Mouse (Mus musculus): ENCODE measurements at regions not wholly inside any gene's neighbourhood (a gene's known extent, or its start where the extent isn't known, plus 50 kb on each side); places are given as distances from the start of the nearest gene placed in this dataset.

GRCm38 (mm10) chr8:65208791-65209190, 79.4 kb upstream of the BC030870 start:
- peaks cover 0 to 2% of the 10 kb centered on the region in 2 experiments; a peak in 1 of 4 replicates for H3K4me1 ChIP-seq (ENCODE audit: control insufficient read depth in 2 of 2, insufficient read depth in 2 of 2, low read length in 2 of 2, poor library complexity in 1 of 2)
- H3K27ac ChIP-seq (ENCODE audit: insufficient read depth, low read depth, low read length, poor library complexity, severe bottlenecking) = peak overlapping the region; percentile 90
- no peak overlapping the region for H3K9ac ChIP-seq (ENCODE audit: insufficient read depth, low read depth, low read length, poor library complexity, severe bottlenecking)
- TF ChIP-seq CHD2 (IDR thresholded peaks at IDR 0.05; ENCODE audit: low read depth, low read length) = no peak
- TF ChIP-seq ZC3H11A (IDR thresholded peaks at IDR 0.05; ENCODE audit: borderline replicate concordance, low read depth, low read length) = no peak
- TF ChIP-seq ZNF384 (IDR thresholded peaks at IDR 0.05; ENCODE audit: low read depth, low read length) = no peak
- no peak for TF ChIP-seq MAFK (IDR thresholded peaks at IDR 0.05; ENCODE audit: insufficient read depth, low read depth, low read length)
- no peak for TF ChIP-seq HCFC1 (IDR thresholded peaks at IDR 0.05; ENCODE audit: borderline replicate concordance, insufficient read depth, low read length)
- no peaks in the 10 kb centered on the region for H3K36me3 ChIP-seq (ENCODE audit: control insufficient read depth, insufficient read depth, low read length, poor library complexity, severe bottlenecking)
- peak; percentile 37 for DNase-seq (ENCODE audit: low read depth, low spot score)
- no peaks in the 10 kb centered on the region for H3K9me3 ChIP-seq (ENCODE audit: control insufficient read depth, insufficient read depth, low read depth, low read length)
- in situ Hi-C loops (cut with MboI; ENCODE audit: low sequenced_read_pairs in 2 of 2, unreplicated experiment in 2 of 2) = no loop called here
- H3K4me3 ChIP-seq (ENCODE audit: insufficient read depth in 1 of 2, low read depth in 1 of 2, low read length in 2 of 2, poor library complexity in 1 of 2, severe bottlenecking in 1 of 2) = no peak overlapping the region

- H3K9me3 ChIP-seq (ENCODE audit: control insufficient read depth, insufficient read depth, low read depth, low read length) = no peaks in the 10 kb centered on the region
- H3K27ac ChIP-seq (ENCODE audit: insufficient read depth, low read depth, low read length, poor library complexity, severe bottlenecking) = no peak overlapping the region
- no peak for DNase-seq (ENCODE audit: low read depth, low spot score)
- TF ChIP-seq ZC3H11A (IDR thresholded peaks at IDR 0.05; ENCODE audit: borderline replicate concordance, low read depth, low read length) (0 out of 2 replicates have a peak, but pooled peaks have one; percentile 38), ZNF384 (IDR thresholded peaks at IDR 0.05; ENCODE audit: low read depth, low read length) (no peak), HCFC1 (IDR thresholded peaks at IDR 0.05; ENCODE audit: borderline replicate concordance, insufficient read depth, low read length) (no peak), MAFK (IDR thresholded peaks at IDR 0.05; ENCODE audit: insufficient read depth, low read depth, low read length) (peak; percentile 75), CHD2 (IDR thresholded peaks at IDR 0.05; ENCODE audit: low read depth, low read length) (no peak)
- in situ Hi-C loops (cut with MboI; ENCODE audit: low sequenced_read_pairs in 2 of 2, unreplicated experiment in 2 of 2) = no loop called here
- no peaks in the 10 kb centered on the region for H3K36me3 ChIP-seq (ENCODE audit: control insufficient read depth, insufficient read depth, low read length, poor library complexity, severe bottlenecking)
- H3K4me3 ChIP-seq (ENCODE audit: insufficient read depth in 1 of 2, low read depth in 1 of 2, low read length in 2 of 2, poor library complexity in 1 of 2, severe bottlenecking in 1 of 2) = no peak overlapping the region
- H3K4me1 ChIP-seq (ENCODE audit: control insufficient read depth in 2 of 2, insufficient read depth in 2 of 2, low read length in 2 of 2, poor library complexity in 1 of 2) = peaks cover 0 to 2% of the 10 kb centered on the region in 2 experiments; a peak in 2 of 4 replicates
- no peak overlapping the region for H3K9ac ChIP-seq (ENCODE audit: insufficient read depth, low read depth, low read length, poor library complexity, severe bottlenecking)
These were observed 76.8 kb upstream of the BC030870 start for GRCm38 (mm10) chr8:65206202-65206601.

GRCm38 (mm10) chr8:65194656-65195055, 65.3 kb upstream of the BC030870 start:
- Histone ChIP-seq H3K4me1 (ENCODE audit: control insufficient read depth in 2 of 2, insufficient read depth in 2 of 2, low read length in 2 of 2, poor library complexity in 1 of 2) (peaks cover 0 to 2% of the 10 kb centered on the region in 2 experiments; a peak in 1 of 4 replicates), H3K9me3 (ENCODE audit: control insufficient read depth, insufficient read depth, low read depth, low read length) (no peaks in the 10 kb centered on the region), H3K4me3 (ENCODE audit: insufficient read depth in 1 of 2, low read depth in 1 of 2, low read length in 2 of 2, poor library complexity in 1 of 2, severe bottlenecking in 1 of 2) (no peak overlapping the region), H3K36me3 (ENCODE audit: control insufficient read depth, insufficient read depth, low read length, poor library complexity, severe bottlenecking) (no peaks in the 10 kb centered on the region), H3K9ac (ENCODE audit: insufficient read depth, low read depth, low read length, poor library complexity, severe bottlenecking) (no peak overlapping the region), H3K27ac (ENCODE audit: insufficient read depth, low read depth, low read length, poor library complexity, severe bottlenecking) (no peak overlapping the region)
- TF ChIP-seq HCFC1 (IDR thresholded peaks at IDR 0.05; ENCODE audit: borderline replicate concordance, insufficient read depth, low read length) (no peak), MAFK (IDR thresholded peaks at IDR 0.05; ENCODE audit: insufficient read depth, low read depth, low read length) (no peak), ZNF384 (IDR thresholded peaks at IDR 0.05; ENCODE audit: low read depth, low read length) (no peak), CHD2 (IDR thresholded peaks at IDR 0.05; ENCODE audit: low read depth, low read length) (no peak)
- in situ Hi-C loops (cut with MboI; ENCODE audit: low sequenced_read_pairs in 2 of 2, unreplicated experiment in 2 of 2) = no loop called here
- DNase-seq (ENCODE audit: low read depth, low spot score) = no peak

GRCm38 (mm10) chr8:65194231-65194630, 64.9 kb upstream of the BC030870 start:
- TF ChIP-seq ZNF384 (IDR thresholded peaks at IDR 0.05; ENCODE audit: low read depth, low read length) (no peak), CHD2 (IDR thresholded peaks at IDR 0.05; ENCODE audit: low read depth, low read length) (no peak), MAFK (IDR thresholded peaks at IDR 0.05; ENCODE audit: insufficient read depth, low read depth, low read length) (no peak), HCFC1 (IDR thresholded peaks at IDR 0.05; ENCODE audit: borderline replicate concordance, insufficient read depth, low read length) (no peak), ZC3H11A (IDR thresholded peaks at IDR 0.05; ENCODE audit: borderline replicate concordance, low read depth, low read length) (no peak)
- peak; percentile 26 for DNase-seq (ENCODE audit: low read depth, low spot score)
- Histone ChIP-seq H3K4me1 (ENCODE audit: control insufficient read depth in 2 of 2, insufficient read depth in 2 of 2, low read length in 2 of 2, poor library complexity in 1 of 2) (peaks cover 0 to 2% of the 10 kb centered on the region in 2 experiments; a peak in 1 of 4 replicates), H3K27ac (ENCODE audit: insufficient read depth, low read depth, low read length, poor library complexity, severe bottlenecking) (no peak overlapping the region), H3K9me3 (ENCODE audit: control insufficient read depth, insufficient read depth, low read depth, low read length) (no peaks in the 10 kb centered on the region), H3K4me3 (ENCODE audit: insufficient read depth in 1 of 2, low read depth in 1 of 2, low read length in 2 of 2, poor library complexity in 1 of 2, severe bottlenecking in 1 of 2) (no peak overlapping the region), H3K36me3 (ENCODE audit: control insufficient read depth, insufficient read depth, low read length, poor library complexity, severe bottlenecking) (no peaks in the 10 kb centered on the region), H3K9ac (ENCODE audit: insufficient read depth, low read depth, low read length, poor library complexity, severe bottlenecking) (no peak overlapping the region)
- in situ Hi-C loops (cut with MboI; ENCODE audit: low sequenced_read_pairs in 2 of 2, unreplicated experiment in 2 of 2) = no loop called here

- H3K27ac ChIP-seq (ENCODE audit: insufficient read depth, low read depth, low read length, poor library complexity, severe bottlenecking) = no peak overlapping the region
- DNase-seq (ENCODE audit: low read depth, low spot score) = no peak
- in situ Hi-C loops (cut with MboI; ENCODE audit: low sequenced_read_pairs in 2 of 2, unreplicated experiment in 2 of 2) = no loop called here
- H3K4me1 ChIP-seq (ENCODE audit: control insufficient read depth in 2 of 2, insufficient read depth in 2 of 2, low read length in 2 of 2, poor library complexity in 1 of 2) = no peaks in the 10 kb centered on the region
- no peaks in the 10 kb centered on the region for H3K36me3 ChIP-seq (ENCODE audit: control insufficient read depth, insufficient read depth, low read length, poor library complexity, severe bottlenecking)
- H3K9ac ChIP-seq (ENCODE audit: insufficient read depth, low read depth, low read length, poor library complexity, severe bottlenecking) = no peak overlapping the region
- TF ChIP-seq ZNF384 (IDR thresholded peaks at IDR 0.05; ENCODE audit: low read depth, low read length) = no peak
- no peak for TF ChIP-seq CHD2 (IDR thresholded peaks at IDR 0.05; ENCODE audit: low read depth, low read length)
- H3K4me3 ChIP-seq (ENCODE audit: insufficient read depth in 1 of 2, low read depth in 1 of 2, low read length in 2 of 2, poor library complexity in 1 of 2, severe bottlenecking in 1 of 2) = no peak overlapping the region
- no peaks in the 10 kb centered on the region for H3K9me3 ChIP-seq (ENCODE audit: control insufficient read depth, insufficient read depth, low read depth, low read length)
These were observed 53.0 kb upstream of the BC030870 start for GRCm38 (mm10) chr8:65182346-65182745.

All from ES-E14 (cell line).